Mouse (Mus musculus): ENCODE results near the gene Hils1. TPM values are rescaled to one million over a fixed set of nuclear protein-coding genes. Genes with fewer than 3 reads are reported as not detected.

Gene Hils1
- polyA plus RNA-seq, 1 experiment from 2014 or later: not detected

DNA sequence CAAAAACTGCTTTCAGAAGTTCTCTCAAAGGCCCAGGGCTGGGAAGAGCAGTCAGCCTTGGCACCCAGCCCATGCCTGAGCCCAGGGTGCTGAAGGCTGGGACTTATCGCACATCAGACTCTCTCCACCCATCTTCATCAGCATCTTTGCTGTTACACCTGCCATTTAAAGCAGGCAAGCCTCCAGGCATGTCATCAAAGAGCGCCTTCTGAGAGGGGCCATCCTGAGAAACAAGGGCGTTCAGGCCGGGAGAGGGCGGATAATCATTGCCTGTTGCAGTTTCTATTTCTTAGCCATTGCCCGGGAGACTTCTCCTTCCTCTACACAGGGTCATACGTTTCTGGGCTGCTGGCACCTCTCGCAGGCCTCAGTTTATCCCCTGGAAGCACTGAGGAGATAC lies 20.5 kb downstream of the Hils1 start:
- H3K27ac ChIP-seq (ENCODE audit: low read length): peak overlapping the region; percentile 97
- WGBS: 84% methylated on average over 8 of the region's 8 CpGs
- H3K4me1 ChIP-seq (ENCODE audit: control insufficient read depth, insufficient read depth, low read length): peaks cover 36% of the 10 kb centered on the region
- H3K4me3 ChIP-seq (replicated peaks; ENCODE audit: low read length): no peak overlapping the region
- H3K9me3 ChIP-seq (replicated peaks; ENCODE audit: control insufficient read depth, low read length): no peaks in the 10 kb centered on the region
- no peak for ATAC-seq (ENCODE audit: insufficient read depth, low FRiP score)
- peak overlapping the region; percentile 95 for H3K9ac ChIP-seq (ENCODE audit: low read length)
- no peak overlapping the region for H3K4me2 ChIP-seq (ENCODE audit: low read depth, low read length)
- no peaks in the 10 kb centered on the region for H3K27me3 ChIP-seq (ENCODE audit: control insufficient read depth, insufficient read depth, low read length)
- H3K36me3 ChIP-seq (ENCODE audit: control insufficient read depth, insufficient read depth, low read length): no peaks in the 10 kb centered on the region

DNA sequence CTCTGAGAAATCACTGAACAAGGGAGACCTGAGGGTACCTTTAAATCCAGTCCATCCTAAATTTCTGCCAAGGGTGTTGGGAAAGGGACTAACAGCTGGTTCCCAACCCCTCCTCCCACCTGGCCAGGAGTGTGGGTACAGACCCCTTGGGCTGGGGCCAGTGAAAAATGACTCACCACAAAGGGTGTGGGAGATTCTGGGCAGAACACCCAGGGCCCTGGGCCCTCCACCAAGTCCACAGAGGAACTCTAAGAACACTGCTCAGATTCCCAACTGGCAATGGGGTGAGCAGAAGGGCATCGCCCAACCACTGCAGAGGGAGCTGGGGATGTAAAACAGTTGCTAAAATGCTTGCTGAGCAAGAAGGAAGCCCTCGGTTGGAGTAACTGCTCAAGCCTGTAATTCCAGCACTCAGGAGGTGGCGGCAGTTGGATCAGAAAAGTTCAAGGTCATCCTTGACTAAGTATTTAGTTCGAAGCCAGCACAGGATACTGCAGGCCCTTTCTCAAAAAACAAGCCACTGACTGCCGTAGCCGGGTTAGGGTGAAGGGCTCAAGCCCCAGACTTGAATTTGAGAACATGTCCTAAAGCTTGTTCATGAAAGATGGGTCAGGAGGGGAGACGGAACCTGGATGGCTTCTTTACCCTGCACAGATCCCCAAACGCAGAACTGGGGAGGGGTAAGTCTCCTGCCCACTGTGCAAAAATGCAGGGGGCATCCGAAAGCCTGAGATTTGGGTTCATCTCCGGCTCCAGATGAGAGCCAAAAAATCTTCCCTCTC lies 21.6 kb downstream of the Hils1 start:
- H3K36me3 ChIP-seq (ENCODE audit: control insufficient read depth, insufficient read depth, low read length): no peaks in the 10 kb centered on the region
- peak overlapping the region; percentile 97 for H3K4me2 ChIP-seq (ENCODE audit: low read depth, low read length)
- peak overlapping the region; percentile 97 for H3K27ac ChIP-seq (ENCODE audit: low read length)
- ATAC-seq (ENCODE audit: insufficient read depth, low FRiP score): no peak
- peak overlapping the region; percentile 95 for H3K9ac ChIP-seq (ENCODE audit: low read length)
- H3K27me3 ChIP-seq (ENCODE audit: control insufficient read depth, insufficient read depth, low read length): no peaks in the 10 kb centered on the region
- peak overlapping the region; percentile 85 for H3K4me3 ChIP-seq (replicated peaks; ENCODE audit: low read length)
- H3K4me1 ChIP-seq (ENCODE audit: control insufficient read depth, insufficient read depth, low read length): peaks cover 47% of the 10 kb centered on the region
- no peaks in the 10 kb centered on the region for H3K9me3 ChIP-seq (replicated peaks; ENCODE audit: control insufficient read depth, low read length)
- 15% methylated on average over 10 of the region's 10 CpGs for WGBS

DNA sequence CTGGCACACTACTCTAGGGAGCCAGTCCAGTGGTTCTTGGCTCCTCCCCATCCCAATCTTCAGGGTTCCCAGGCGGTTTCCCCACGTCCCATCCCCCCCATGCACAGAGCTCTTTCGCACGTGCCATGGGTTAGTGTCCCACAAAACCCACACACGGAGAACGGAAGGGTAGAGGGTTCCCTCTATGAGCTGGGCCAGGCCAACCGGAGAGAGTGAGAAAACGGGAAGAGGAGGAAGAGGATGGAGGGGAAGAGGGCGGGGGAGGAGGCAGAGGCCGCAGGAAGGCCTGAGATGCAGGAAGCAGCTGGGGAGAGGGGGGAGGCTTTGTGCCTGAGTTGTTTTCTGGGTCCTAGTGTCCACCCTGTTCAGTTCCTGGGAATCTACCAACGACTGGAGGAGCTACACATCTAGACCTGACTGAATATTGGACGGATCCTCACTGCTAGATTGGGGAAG lies 22.2 kb downstream of the Hils1 start:
- peak overlapping the region; percentile 97 for H3K4me2 ChIP-seq (ENCODE audit: low read depth, low read length)
- H3K9ac ChIP-seq (ENCODE audit: low read length): peak overlapping the region; percentile 95
- no peaks in the 10 kb centered on the region for H3K36me3 ChIP-seq (ENCODE audit: control insufficient read depth, insufficient read depth, low read length)
- peak overlapping the region; percentile 97 for H3K27ac ChIP-seq (ENCODE audit: low read length)
- no peaks in the 10 kb centered on the region for H3K9me3 ChIP-seq (replicated peaks; ENCODE audit: control insufficient read depth, low read length)
- peak; percentile 63 for ATAC-seq (ENCODE audit: insufficient read depth, low FRiP score)
- no peaks in the 10 kb centered on the region for H3K27me3 ChIP-seq (ENCODE audit: control insufficient read depth, insufficient read depth, low read length)
- H3K4me1 ChIP-seq (ENCODE audit: control insufficient read depth, insufficient read depth, low read length): peaks cover 53% of the 10 kb centered on the region
- H3K4me3 ChIP-seq (replicated peaks; ENCODE audit: low read length): peak overlapping the region; percentile 85
- under 1% methylated on average over 12 of the region's 12 CpGs for WGBS

DNA sequence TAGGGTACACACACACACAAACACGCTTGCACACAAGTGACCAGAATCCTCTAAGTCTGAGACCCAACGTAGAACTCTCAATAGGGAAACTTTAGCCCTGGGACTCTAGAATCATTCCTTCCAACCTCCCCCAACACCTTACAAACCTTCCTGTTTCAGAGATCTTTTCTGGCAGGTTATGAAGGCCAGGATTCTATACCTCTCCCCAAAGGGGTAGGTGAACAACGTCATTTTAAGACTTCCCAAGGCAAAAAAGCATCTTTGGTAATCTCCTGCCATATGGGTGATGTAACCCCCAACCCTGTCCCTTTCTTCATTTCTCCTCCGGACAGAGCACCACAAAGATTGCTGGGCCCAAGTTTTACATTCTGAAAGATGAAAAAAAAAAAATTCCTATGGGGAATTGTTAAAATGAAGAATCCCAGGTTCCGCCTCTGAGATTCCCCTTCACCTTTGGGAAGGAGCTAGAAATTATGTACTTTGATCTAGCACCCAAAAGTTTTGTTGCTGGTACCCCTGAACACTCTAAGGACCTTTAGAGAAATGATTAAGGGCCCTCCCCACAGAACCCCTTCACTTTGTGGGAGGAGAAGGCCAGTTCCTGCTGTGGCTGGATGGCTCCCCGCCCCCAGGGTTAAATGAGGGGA lies 22.8 kb downstream of the Hils1 start:
- H3K36me3 ChIP-seq (ENCODE audit: control insufficient read depth, insufficient read depth, low read length): no peaks in the 10 kb centered on the region
- peak overlapping the region; percentile 97 for H3K4me2 ChIP-seq (ENCODE audit: low read depth, low read length)
- no peaks in the 10 kb centered on the region for H3K27me3 ChIP-seq (ENCODE audit: control insufficient read depth, insufficient read depth, low read length)
- H3K9ac ChIP-seq (ENCODE audit: low read length): peak overlapping the region; percentile 95
- no peak for ATAC-seq (ENCODE audit: insufficient read depth, low FRiP score)
- H3K27ac ChIP-seq (ENCODE audit: low read length): peak overlapping the region; percentile 97
- H3K4me1 ChIP-seq (ENCODE audit: control insufficient read depth, insufficient read depth, low read length): peaks cover 60% of the 10 kb centered on the region
- peak overlapping the region; percentile 85 for H3K4me3 ChIP-seq (replicated peaks; ENCODE audit: low read length)
- no peaks in the 10 kb centered on the region for H3K9me3 ChIP-seq (replicated peaks; ENCODE audit: control insufficient read depth, low read length)
- WGBS: 39% methylated on average over 6 of the region's 6 CpGs

DNA sequence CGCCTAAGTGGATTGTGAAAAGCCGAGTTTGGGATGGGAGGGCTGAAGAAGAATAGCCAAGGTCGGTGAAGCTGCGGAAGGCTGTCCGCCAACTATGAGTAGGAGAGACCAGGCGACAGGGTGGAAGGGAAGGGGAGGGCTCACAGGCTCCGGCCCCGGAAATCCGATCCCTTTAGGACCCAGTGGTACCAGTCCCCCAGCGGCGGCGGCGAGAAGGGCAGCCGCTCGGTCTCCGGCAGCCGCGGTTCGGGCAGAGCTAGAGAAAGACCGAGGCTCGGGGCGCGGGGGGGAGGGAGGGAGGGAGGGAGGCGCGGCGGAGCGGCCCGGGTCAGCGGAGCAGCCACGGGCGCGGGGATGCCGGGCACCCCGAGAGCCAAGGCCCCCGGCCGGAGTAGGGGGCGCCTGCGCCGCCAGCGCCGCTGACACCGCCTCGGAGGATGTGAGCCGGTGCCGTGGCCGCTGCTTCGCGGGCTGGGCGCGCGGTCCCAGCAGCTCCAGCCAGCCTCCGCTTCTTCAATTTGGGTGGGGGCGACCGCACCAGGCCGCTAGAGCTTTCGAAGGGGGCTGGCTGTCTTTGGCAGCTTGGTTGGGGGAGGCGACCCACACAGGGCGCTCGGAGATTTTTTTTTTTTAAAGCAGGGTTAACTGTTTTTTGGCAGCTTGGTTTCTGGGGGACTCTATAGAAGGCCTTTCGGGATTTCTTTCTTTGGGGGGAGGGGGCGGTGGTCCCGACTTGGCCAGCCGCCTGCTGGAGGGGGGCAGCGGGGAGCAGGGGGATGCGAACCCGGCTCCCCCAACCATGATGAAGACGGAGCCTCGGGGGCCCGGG lies 23.6 kb downstream of the Hils1 start, which contains the start of gene Ppp1r9b:
TSS of gene Ppp1r9b (plus strand) at position 287 of the 829 bp plus-strand sequence.
- Histone ChIP-seq H3K27ac (ENCODE audit: low read length) (peak within 1 kb of the TSS; percentile 97), H3K27me3 (ENCODE audit: control insufficient read depth, insufficient read depth, low read length) (no peaks in the 10 kb centered on the region), H3K4me3 (replicated peaks; ENCODE audit: low read length) (peak within 1 kb of the TSS; percentile 85), H3K9ac (ENCODE audit: low read length) (peak within 1 kb of the TSS; percentile 95), H3K36me3 (ENCODE audit: control insufficient read depth, insufficient read depth, low read length) (no peaks in the 10 kb centered on the region), H3K4me1 (ENCODE audit: control insufficient read depth, insufficient read depth, low read length) (peaks cover 66% of the 10 kb centered on the region), H3K4me2 (ENCODE audit: low read depth, low read length) (peak within 1 kb of the TSS; percentile 97), H3K9me3 (replicated peaks; ENCODE audit: control insufficient read depth, low read length) (no peaks in the 10 kb centered on the region)
- under 1% methylated on average over 66 of the region's 69 CpGs for WGBS
- peak; percentile 85 for ATAC-seq (ENCODE audit: insufficient read depth, low FRiP score)

DNA sequence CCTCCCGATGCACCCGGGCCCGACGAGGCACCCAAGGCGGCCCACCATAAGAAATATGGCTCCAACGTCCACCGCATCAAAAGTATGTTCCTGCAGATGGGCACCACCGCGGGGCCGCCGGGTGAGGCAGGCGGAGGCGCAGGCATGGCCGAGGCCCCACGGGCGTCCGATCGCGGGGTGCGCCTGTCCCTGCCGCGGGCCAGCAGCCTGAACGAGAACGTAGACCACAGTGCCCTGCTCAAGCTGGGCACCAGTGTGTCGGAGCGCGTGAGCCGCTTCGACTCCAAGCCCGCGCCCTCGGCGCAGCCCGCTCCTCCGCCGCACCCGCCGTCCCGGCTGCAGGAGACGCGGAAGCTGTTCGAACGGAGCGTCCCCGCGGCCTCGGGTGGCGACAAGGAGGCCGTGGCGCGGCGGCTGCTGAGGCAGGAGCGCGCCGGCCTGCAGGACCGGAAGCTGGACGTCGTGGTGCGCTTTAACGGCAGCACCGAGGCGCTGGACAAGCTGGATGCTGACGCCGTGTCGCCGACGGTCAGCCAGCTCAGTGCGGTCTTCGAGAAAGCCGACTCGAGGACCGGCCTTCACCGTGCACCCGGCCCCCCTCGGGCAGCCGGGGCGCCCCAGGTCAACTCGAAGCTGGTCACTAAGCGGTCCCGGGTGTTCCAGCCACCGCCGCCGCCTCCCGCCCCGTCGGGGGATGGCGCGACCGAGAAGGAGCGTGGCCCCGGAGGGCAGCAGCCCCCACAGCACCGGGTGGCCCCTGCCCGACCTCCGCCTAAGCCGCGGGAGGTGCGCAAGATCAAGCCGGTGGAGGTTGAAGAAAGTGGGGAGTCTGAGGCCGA lies 24.5 kb downstream of the Hils1 start:
- ATAC-seq (ENCODE audit: insufficient read depth, low FRiP score): no peak
- Histone ChIP-seq H3K4me2 (ENCODE audit: low read depth, low read length) (peak overlapping the region; percentile 97), H3K27me3 (ENCODE audit: control insufficient read depth, insufficient read depth, low read length) (no peaks in the 10 kb centered on the region), H3K4me1 (ENCODE audit: control insufficient read depth, insufficient read depth, low read length) (peaks cover 66% of the 10 kb centered on the region), H3K4me3 (replicated peaks; ENCODE audit: low read length) (peak overlapping the region; percentile 85), H3K9ac (ENCODE audit: low read length) (peak overlapping the region; percentile 95), H3K27ac (ENCODE audit: low read length) (peak overlapping the region; percentile 97), H3K36me3 (ENCODE audit: control insufficient read depth, insufficient read depth, low read length) (no peaks in the 10 kb centered on the region; the same call in 1 of the 2 replicates), H3K9me3 (replicated peaks; ENCODE audit: control insufficient read depth, low read length) (no peaks in the 10 kb centered on the region)
- under 1% methylated on average over 95 of the region's 99 CpGs for WGBS

DNA sequence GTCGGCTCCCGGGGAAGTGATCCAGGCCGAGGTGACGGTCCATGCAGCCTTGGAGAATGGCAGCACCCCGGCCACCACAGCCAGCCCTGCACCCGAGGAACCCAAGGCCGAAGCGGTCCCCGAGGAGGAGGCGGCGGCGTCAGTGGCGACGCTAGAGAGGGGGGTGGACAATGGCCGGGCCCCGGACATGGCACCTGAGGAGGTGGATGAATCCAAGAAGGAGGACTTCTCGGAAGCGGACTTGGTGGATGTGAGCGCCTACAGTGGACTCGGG lies 25.0 kb downstream of the Hils1 start:
- Histone ChIP-seq H3K27me3 (ENCODE audit: control insufficient read depth, insufficient read depth, low read length) (no peaks in the 10 kb centered on the region), H3K4me3 (replicated peaks; ENCODE audit: low read length) (peak overlapping the region; percentile 85), H3K4me2 (ENCODE audit: low read depth, low read length) (peak overlapping the region; percentile 97), H3K9ac (ENCODE audit: low read length) (peak overlapping the region; percentile 95), H3K4me1 (ENCODE audit: control insufficient read depth, insufficient read depth, low read length) (peaks cover 61% of the 10 kb centered on the region), H3K36me3 (ENCODE audit: control insufficient read depth, insufficient read depth, low read length) (peaks cover 2% of the 10 kb centered on the region; the same call in 1 of the 2 replicates), H3K9me3 (replicated peaks; ENCODE audit: control insufficient read depth, low read length) (no peaks in the 10 kb centered on the region), H3K27ac (ENCODE audit: low read length) (peak overlapping the region; percentile 97)
- no peak for ATAC-seq (ENCODE audit: insufficient read depth, low FRiP score)
- under 1% methylated on average over 20 of the region's 20 CpGs for WGBS

DNA sequence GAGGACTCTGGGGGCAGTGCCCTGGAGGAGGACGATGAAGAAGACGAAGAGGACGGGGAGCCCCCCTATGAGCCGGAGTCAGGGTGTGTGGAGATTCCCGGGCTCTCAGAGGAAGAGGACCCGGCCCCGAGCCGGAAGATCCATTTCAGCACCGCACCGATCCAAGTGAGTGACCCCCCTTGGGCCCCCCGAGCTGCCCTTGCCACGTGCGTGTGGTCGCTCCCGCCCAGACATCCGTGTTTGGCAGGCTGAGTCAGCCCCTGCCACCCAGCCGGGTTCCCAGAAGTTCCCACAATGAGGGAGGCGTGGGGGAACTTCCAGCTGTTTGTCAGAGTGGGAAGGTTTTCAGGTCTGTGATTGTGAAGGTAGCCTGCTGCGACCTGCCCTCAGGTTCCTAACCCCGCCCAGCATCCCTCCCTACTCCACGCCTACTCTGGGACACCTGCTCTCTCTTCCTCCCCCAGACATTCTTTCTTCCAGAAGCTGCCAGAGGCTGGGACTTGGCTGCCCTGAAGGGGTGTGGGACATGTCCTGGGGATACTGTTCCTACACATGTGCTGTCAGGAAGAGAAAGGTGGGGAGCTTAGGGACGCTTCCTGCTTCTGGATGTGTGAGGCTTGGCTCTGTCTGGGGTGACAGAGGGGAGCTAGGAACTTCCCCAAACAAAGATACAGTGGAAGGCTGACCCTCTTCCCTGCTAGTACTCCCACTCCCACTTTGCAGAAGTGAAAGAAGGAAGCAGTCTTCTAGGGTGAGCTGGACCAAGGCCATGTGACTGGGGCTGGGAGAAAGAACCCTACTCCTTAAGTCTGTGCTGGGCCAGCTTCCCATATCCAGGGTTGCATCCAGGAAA lies 25.6 kb downstream of the Hils1 start:
- Histone ChIP-seq H3K9me3 (replicated peaks; ENCODE audit: control insufficient read depth, low read length) (no peaks in the 10 kb centered on the region), H3K9ac (ENCODE audit: low read length) (peak overlapping the region; percentile 95), H3K4me3 (replicated peaks; ENCODE audit: low read length) (peak overlapping the region; percentile 85), H3K4me2 (ENCODE audit: low read depth, low read length) (peak overlapping the region; percentile 97), H3K4me1 (ENCODE audit: control insufficient read depth, insufficient read depth, low read length) (peaks cover 57% of the 10 kb centered on the region), H3K36me3 (ENCODE audit: control insufficient read depth, insufficient read depth, low read length) (peaks cover 4% of the 10 kb centered on the region; the same call in 1 of the 2 replicates), H3K27ac (ENCODE audit: low read length) (peak overlapping the region; percentile 97), H3K27me3 (ENCODE audit: control insufficient read depth, insufficient read depth, low read length) (no peaks in the 10 kb centered on the region)
- 2% methylated on average over 22 of the region's 22 CpGs for WGBS
- ATAC-seq (ENCODE audit: insufficient read depth, low FRiP score): peak; percentile 35; the same call in 1 of the 2 replicates
